Mouse (Mus musculus) stomach, embryonic 16.5 days (tissue): ENCODE results near the gene Elmo2. TPM values are rescaled to one million over a fixed set of nuclear protein-coding genes. Genes with fewer than 3 reads are reported as not detected.

ENCODE experiments used
- ATAC-seq: fragments of 200-750 bp; cut with Nextera tagmentation; 2 replicates; pipeline ENCODE4 v1.8.0; 2017; ENCODE audit warnings: moderate number of reproducible peaks, moderate TSS enrichment; ENCODE audit not compliant: insufficient read depth, low FRiP score
- H3K27ac ChIP-seq: fragments of 300-500 bp; sonication (generic); 2 replicates; pipeline ENCODE4 v1.5.1; 2014; ENCODE audit warnings: low read length
- H3K27me3 ChIP-seq: fragments of 300-500 bp; sonication (generic); 2 replicates; pipeline ENCODE4 v1.6.1; 2014; ENCODE audit warnings: low read length, control low read depth, mixed read lengths; ENCODE audit not compliant: control insufficient read depth, insufficient read depth
- H3K36me3 ChIP-seq: fragments of 300-500 bp; sonication (generic); 2 replicates; pipeline ENCODE4 v1.6.1; 2014; ENCODE audit warnings: low read length; ENCODE audit not compliant: control insufficient read depth, insufficient read depth
- H3K4me1 ChIP-seq: fragments of 300-500 bp; sonication (generic); 2 replicates; pipeline ENCODE4 v1.6.1; 2014; ENCODE audit warnings: low read length, control low read depth, mixed read lengths; ENCODE audit not compliant: control insufficient read depth, insufficient read depth
- H3K4me2 ChIP-seq: fragments of 300-500 bp; sonication (generic); 2 replicates; pipeline ENCODE4 v1.6.1; 2014; ENCODE audit warnings: low read depth, low read length, mixed read lengths
- H3K4me3 ChIP-seq: fragments of 300-500 bp; sonication (generic); replicated peaks from 2 replicates; pipeline ENCODE4 v1.5.1; 2014; ENCODE audit warnings: mild to moderate bottlenecking, low read length
- H3K9ac ChIP-seq: fragments of 300-500 bp; sonication (generic); 2 replicates; pipeline ENCODE4 v1.6.1; 2014; ENCODE audit warnings: low read length
- H3K9me3 ChIP-seq: fragments of 300-500 bp; sonication (generic); replicated peaks from 2 replicates; pipeline ENCODE4 v1.6.1; 2016; ENCODE audit warnings: low read length, control low read depth; ENCODE audit not compliant: control insufficient read depth
- WGBS: fragments of 180-500 bp; shearing (Covaris S2); extraction: QIAGEN DNeasy Blood & Tissue Kit; methylation state at CpG from one replicate; pipeline ENCODE4 v1.1.7; 2014; 5-methylcytosine and 5-hydroxymethylcytosine counted together
- polyA plus RNA-seq: library from polyadenylated mRNA; unstranded; fragments of >200 nt; fragmentation: Nextera tagmentation; extraction: Ambion mirVana; gene quantifications from 2 replicates; pipeline ENCODE4 v1.2.1, GENCODE M21; 2015

Elmo2 gene
- polyA plus RNA-seq, 1 experiment from 2014 or later: 56.0 TPM

DNA sequence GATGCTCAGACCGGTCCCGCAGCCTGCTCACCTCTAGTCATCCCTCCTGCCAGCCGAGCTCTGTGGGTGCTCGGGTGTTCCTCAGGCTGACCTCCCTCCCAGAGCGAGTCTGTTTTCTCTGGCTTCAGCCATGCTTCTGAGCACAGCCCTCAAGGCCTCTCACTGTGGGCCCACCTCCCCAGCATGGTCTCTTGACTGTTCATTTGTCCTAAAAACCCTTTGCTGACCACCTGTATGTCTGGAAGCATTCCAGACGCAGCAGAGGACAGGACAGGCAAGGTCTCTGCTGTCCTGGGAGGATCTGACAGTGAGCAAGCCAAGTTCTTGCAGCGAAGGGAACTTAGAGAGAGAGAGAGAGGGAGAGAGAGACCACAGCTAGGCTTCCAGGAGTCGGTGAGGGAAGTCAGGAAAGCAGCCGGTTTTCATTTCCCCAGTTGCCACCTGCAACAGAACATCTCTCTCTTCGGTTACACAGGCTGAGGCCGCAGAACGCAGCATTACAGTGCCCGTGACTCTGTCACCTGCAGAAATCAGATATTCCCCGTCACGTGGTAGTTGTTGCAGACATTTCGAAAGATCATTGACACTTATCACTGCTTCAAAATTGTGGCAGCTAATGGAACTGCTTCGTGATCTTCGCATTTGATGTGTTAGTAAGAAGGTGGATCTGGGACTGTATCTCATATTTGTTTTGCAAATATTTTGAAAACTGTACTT is 63.8 kb downstream of the Elmo2 start:
- ATAC-seq: no peak
- WGBS: 58% methylated on average over 18 of the region's 18 CpGs
- Histone ChIP-seq H3K4me3 (no peak overlapping the region), H3K4me2 (no peak overlapping the region), H3K9ac (no peak overlapping the region), H3K4me1 (no peaks in the 10 kb centered on the region), H3K27ac (no peak overlapping the region), H3K36me3 (no peaks in the 10 kb centered on the region), H3K27me3 (no peaks in the 10 kb centered on the region), H3K9me3 (no peaks in the 10 kb centered on the region)

DNA sequence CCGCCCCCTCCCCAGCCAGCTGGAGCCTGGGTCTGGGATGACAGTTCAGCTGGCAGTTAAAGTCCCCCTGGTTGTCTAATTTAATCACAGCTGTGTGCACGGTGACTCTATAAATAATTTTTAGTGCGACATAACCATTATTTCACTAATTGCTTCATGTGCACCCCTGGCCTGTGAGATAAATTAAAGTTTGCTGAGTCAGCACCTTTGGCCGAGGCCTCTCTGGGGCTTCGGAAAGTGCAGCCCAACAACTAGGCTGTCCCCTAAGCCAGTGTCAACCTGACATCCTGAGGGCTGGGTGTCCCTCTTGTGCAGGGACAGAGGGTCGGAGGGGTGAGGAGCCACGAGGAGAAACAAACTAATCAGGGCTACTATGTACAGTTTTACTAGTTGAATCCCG is 66.4 kb downstream of the Elmo2 start:
- H3K9ac ChIP-seq: no peak overlapping the region
- H3K4me1 ChIP-seq: no peaks in the 10 kb centered on the region
- no peaks in the 10 kb centered on the region for H3K9me3 ChIP-seq
- no peak overlapping the region for H3K27ac ChIP-seq
- no peaks in the 10 kb centered on the region for H3K36me3 ChIP-seq
- no peak overlapping the region for H3K4me3 ChIP-seq
- 0 out of 2 replicates have a peak, but pooled peaks cover 8% of the 10 kb centered on the region for H3K27me3 ChIP-seq
- ATAC-seq: no peak
- no peak overlapping the region for H3K4me2 ChIP-seq
- 71% methylated on average over 8 of the region's 8 CpGs for WGBS

DNA sequence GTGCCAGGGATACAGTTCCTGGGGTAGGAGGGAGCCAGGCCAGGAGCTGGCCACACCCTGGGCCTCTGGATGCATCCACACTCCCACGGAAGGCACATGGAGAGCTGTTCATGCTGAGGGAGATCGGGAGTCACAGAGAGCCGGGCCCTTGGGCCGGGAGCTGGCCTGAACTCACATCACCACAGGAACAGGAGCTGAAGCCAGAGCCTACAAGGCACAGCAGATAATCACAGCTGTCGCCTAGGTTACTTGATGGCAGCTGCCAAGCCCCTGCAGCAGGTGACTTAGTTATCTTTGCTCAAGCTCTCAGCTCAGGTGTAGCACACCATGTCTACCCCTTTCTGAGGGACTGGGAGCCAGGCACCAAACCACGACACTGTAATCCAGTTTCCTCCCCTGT is 68.0 kb downstream of the Elmo2 start:
- H3K4me3 ChIP-seq: no peak overlapping the region
- no peak overlapping the region for H3K4me2 ChIP-seq
- H3K36me3 ChIP-seq: no peaks in the 10 kb centered on the region
- WGBS: 68% methylated on average over 6 of the region's 6 CpGs
- ATAC-seq: no peak
- H3K27me3 ChIP-seq: peaks cover 11% of the 10 kb centered on the region
- no peaks in the 10 kb centered on the region for H3K4me1 ChIP-seq
- no peak overlapping the region for H3K9ac ChIP-seq
- H3K27ac ChIP-seq: no peak overlapping the region
- H3K9me3 ChIP-seq: no peaks in the 10 kb centered on the region

DNA sequence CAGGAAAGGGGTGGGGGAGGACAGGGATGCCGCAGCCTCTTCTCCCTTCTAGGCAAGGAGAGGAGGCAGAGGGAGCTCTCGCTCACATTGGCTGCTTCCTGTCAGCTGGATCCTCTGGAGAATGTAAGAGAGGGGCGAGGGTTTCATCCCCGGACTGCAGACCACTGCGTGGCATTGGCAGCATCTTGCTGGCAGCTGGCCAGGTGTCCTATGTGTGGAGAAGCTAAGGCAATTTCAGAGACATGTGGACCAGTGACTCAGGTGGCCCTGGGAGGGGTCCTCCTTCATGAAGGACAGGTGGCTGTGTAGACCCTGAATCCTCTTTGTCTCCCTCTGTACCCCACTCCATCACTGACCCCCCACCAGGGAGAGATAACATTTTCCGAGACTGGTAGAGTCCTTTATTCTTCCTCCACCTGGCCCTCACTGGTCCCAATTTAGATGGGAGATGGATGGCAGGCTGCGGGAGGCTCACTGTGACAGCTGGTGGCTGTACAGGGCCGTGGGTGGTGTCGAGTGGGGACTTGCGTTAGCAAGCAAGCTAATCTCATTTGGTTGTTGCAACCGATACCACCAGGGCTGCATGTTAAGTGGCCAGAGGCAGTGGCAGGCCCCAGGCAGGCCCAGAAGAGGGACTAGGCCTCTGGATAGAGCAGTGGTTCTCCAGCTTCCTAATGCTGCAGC is 69.0 kb downstream of the Elmo2 start:
- Histone ChIP-seq H3K4me1 (no peaks in the 10 kb centered on the region), H3K27ac (no peak overlapping the region), H3K4me3 (no peak overlapping the region), H3K9ac (no peak overlapping the region), H3K27me3 (peaks cover 20% of the 10 kb centered on the region), H3K4me2 (no peak overlapping the region), H3K36me3 (no peaks in the 10 kb centered on the region), H3K9me3 (no peaks in the 10 kb centered on the region)
- ATAC-seq: no peak
- 43% methylated on average over 11 of the region's 11 CpGs for WGBS

DNA sequence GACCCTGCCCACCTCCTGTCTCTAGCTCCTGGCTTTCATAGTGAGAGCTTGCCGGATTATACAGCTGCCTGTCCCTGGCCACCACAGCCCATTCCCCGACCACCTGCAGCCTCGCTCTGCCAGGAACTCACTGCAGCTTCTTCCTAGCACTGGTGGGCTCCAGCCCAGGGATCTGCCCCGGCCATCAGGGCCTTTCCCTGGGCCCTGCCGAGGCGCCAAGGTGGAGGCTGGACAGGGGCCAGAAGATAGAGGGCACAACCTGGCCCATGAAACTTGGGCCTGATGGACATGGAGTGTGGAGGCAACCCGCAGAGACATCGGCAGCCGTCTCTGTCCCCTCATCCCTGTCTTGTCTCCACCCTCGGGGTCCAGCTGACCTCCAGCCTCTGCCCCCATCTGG is 70.1 kb downstream of the Elmo2 start:
- Histone ChIP-seq H3K4me3 (no peak overlapping the region), H3K9ac (no peak overlapping the region), H3K4me2 (no peak overlapping the region), H3K27ac (no peak overlapping the region), H3K4me1 (no peaks in the 10 kb centered on the region), H3K27me3 (peaks cover 20% of the 10 kb centered on the region), H3K36me3 (no peaks in the 10 kb centered on the region), H3K9me3 (no peaks in the 10 kb centered on the region)
- ATAC-seq: 0 out of 2 replicates have a peak, but pooled peaks have one; percentile 30
- 73% methylated on average over 10 of the region's 10 CpGs for WGBS

DNA sequence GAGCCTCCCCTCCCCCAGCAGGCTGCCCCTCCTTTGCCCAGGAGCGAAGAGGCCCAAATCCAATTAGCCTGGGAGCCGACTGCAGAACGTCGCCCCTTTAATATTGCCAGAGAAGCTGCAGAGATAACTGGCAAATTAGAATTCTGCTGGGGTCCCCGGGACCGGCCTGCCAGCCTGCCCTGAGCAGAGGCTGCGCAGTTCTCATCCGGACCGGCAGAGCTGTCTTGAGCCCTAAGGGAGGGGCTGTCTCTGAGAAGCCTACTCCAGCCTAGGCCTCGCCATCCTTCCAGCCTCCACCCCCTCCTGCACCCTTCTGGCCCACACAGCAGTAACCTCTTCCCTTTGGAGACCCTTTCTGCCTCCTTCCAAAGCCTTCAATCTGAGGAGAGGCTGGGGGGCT is 72.4 kb downstream of the Elmo2 start:
- no peak overlapping the region for H3K27ac ChIP-seq
- WGBS: 12% methylated on average over 10 of the region's 10 CpGs
- no peaks in the 10 kb centered on the region for H3K9me3 ChIP-seq
- H3K27me3 ChIP-seq: peaks cover 20% of the 10 kb centered on the region
- no peak for ATAC-seq
- H3K4me2 ChIP-seq: no peak overlapping the region
- H3K36me3 ChIP-seq: no peaks in the 10 kb centered on the region
- no peaks in the 10 kb centered on the region for H3K4me1 ChIP-seq
- H3K4me3 ChIP-seq: no peak overlapping the region
- H3K9ac ChIP-seq: no peak overlapping the region

DNA sequence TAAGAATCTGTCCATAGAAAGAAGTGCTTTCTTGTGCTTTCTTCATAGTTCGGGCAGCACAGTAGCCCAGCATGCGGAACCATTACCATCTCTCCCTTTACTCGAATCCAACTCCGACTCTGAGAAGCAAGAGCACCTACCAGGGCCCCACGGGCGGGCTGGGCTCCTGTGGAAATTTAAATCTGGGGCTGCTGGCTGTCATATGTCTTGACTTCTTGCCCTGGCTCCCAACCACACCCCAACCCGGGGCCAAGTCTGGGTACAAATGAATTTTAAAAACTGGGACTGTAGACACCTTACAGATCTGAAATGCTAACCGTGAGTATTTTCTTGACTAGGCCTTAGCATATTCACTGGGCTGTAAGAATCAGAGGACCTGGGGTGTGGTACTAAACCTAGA is 73.0 kb downstream of the Elmo2 start:
- no peak overlapping the region for H3K9ac ChIP-seq
- H3K4me2 ChIP-seq: no peak overlapping the region
- peaks cover 20% of the 10 kb centered on the region for H3K27me3 ChIP-seq
- no peak overlapping the region for H3K4me3 ChIP-seq
- H3K36me3 ChIP-seq: no peaks in the 10 kb centered on the region
- H3K4me1 ChIP-seq: no peaks in the 10 kb centered on the region
- no peak for ATAC-seq
- WGBS: 69% methylated on average over 8 of the region's 8 CpGs
- H3K27ac ChIP-seq: no peak overlapping the region
- H3K9me3 ChIP-seq: no peaks in the 10 kb centered on the region

DNA sequence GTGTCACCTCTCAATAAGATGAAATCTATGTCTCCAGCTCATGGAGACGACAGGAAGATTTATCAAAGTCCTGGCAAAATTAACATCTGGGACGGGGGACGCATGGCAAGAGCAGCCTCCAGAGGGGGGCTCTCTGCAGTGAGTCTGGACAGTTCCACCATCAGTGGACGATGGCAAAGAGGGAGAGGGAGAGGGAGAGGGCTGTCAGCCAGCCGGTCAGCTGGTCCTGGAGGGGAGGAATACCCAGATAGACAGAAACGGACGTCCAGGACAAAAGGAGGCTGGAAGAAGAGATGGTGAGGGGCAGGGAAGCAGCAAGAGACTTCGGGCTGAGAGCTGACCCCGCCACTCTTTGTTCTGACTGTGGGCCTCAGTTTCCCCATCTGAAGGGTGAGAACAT is 73.5 kb downstream of the Elmo2 start:
- Histone ChIP-seq H3K4me1 (no peaks in the 10 kb centered on the region), H3K27me3 (peaks cover 20% of the 10 kb centered on the region), H3K9ac (no peak overlapping the region), H3K4me2 (no peak overlapping the region), H3K27ac (no peak overlapping the region), H3K4me3 (no peak overlapping the region), H3K9me3 (no peaks in the 10 kb centered on the region), H3K36me3 (no peaks in the 10 kb centered on the region)
- WGBS: 46% methylated on average over 9 of the region's 9 CpGs
- ATAC-seq: no peak

DNA sequence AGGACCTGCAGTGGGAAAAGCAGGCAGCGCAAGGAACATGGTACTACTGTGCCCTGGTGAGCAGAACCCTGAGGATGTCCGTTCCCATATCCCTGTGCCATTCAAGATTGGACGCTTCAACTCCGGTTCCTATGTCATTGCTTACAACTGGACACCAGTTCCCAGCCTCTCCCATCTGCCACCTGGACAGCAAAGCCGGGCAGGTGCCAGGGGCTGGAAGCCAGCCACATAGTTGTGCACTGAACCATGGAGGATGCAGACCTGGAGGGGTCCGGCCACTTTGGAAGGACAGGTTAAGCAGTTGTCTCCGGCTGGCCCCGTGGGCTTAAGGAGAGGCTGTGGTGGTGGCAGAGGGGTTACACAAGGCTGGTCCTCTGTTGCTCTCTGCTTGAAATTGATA is 73.9 kb downstream of the Elmo2 start:
- Histone ChIP-seq H3K4me2 (no peak overlapping the region), H3K9ac (no peak overlapping the region), H3K36me3 (no peaks in the 10 kb centered on the region), H3K9me3 (no peaks in the 10 kb centered on the region), H3K27me3 (peaks cover 21% of the 10 kb centered on the region), H3K4me1 (no peaks in the 10 kb centered on the region), H3K27ac (no peak overlapping the region), H3K4me3 (no peak overlapping the region)
- no peak for ATAC-seq
- WGBS: 78% methylated on average over 8 of the region's 8 CpGs
